Mouse (Mus musculus): Measurements from ENCODE around the gene Hdlbp.

DNA sequence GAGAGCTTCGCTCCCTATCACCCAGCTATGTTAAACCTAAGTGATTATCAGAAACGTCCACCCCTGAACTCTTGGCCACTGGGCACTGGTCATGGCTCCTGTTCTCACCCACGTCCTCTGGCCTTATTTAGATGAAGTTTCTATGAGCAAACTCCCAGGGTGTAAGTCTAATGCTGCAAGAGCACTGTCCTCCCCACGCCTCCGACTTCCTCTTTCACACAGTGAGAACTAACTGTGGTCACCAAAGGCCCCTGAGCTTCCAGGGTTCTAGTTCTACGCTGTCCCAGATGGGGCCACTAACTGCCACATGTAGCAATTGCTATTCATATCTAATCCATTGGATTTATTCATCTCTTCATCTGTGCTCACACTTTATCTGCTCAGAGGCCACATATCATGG lies 113.0 kb downstream of the Hdlbp start:
- TF ChIP-seq POLR2A (IDR thresholded peaks at IDR 0.05; ENCODE audit: control insufficient read depth, low read depth, low read length), result no peak
- no peak for TF ChIP-seq CTCF (IDR thresholded peaks at IDR 0.05; ENCODE audit: control insufficient read depth, insufficient read depth, insufficient replicate concordance, low read depth, low read length)

All from testis, adult 2 months (tissue).